Comparison of ENCODE assay signal across 16 mouse cellular contexts in the genomic region with DNA sequence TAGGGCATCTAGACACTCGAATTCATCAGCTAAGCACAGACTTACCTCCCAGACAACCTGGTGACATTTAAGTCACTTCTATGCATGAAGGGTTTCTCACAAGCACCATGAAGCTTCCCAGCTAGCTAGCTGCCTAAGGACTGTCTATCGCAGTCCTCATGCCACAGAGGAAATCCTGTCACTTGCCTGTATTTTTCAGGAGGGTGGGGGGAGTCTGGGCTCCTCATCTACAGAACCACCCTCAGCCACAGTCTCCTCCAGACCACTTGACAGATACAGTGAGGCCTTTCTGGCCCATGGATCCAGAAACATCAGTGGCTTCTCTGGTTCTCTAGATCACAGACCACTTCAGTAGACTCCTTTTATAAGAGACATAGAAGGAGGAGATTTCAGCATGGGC.
"Had no signal": no experiment of that assay in that cellular context is flagged by ENCODE, and none has a peak within 500 bp of the region (broad histone marks: within the 10 kb centered on the region; RNA-seq: fewer than 3 reads in every experiment).

No protein-coding gene starts in this region.

- DNase-seq: retina, postnatal 1 day; right cerebral cortex, adult 18-20 months; right cerebral cortex, postnatal 14 days; right cerebral cortex, postnatal 25 days; right cerebral cortex, postnatal 4 days; spleen, adult 18-20 months; thymus, adult 18-20 months; thymus, postnatal 14 days; thymus, postnatal 25 days; thymus, postnatal 36 days; thymus, postnatal 4 days had no signal

- H3K4me3 ChIP-seq: neural tube, embryonic 12.5 days; neural tube, embryonic 13.5 days; neural tube, embryonic 15.5 days; stomach, embryonic 15.5 days had no signal

- H3K27me3 ChIP-seq: neural tube, embryonic 12.5 days; neural tube, embryonic 13.5 days; neural tube, embryonic 15.5 days; stomach, embryonic 15.5 days had no signal

- H3K27ac ChIP-seq: neural tube, embryonic 12.5 days; neural tube, embryonic 13.5 days; neural tube, embryonic 15.5 days; stomach, embryonic 15.5 days; stomach, postnatal 0 days had no signal

- H3K4me1 ChIP-seq: neural tube, embryonic 12.5 days; neural tube, embryonic 13.5 days; neural tube, embryonic 15.5 days; stomach, embryonic 15.5 days had no signal

- H3K36me3 ChIP-seq: stomach, embryonic 15.5 days had no signal

- H3K9me3 ChIP-seq: neural tube, embryonic 12.5 days; neural tube, embryonic 13.5 days; neural tube, embryonic 15.5 days; stomach, embryonic 15.5 days had no signal
